Mouse (Mus musculus): ENCODE results near the gene Cd164. TPM values are rescaled to one million over a fixed set of nuclear protein-coding genes. Genes with fewer than 3 reads are reported as not detected.

The Cd164 gene
- polyA plus RNA-seq, 1 experiment from 2014 or later, result 191 TPM

DNA sequence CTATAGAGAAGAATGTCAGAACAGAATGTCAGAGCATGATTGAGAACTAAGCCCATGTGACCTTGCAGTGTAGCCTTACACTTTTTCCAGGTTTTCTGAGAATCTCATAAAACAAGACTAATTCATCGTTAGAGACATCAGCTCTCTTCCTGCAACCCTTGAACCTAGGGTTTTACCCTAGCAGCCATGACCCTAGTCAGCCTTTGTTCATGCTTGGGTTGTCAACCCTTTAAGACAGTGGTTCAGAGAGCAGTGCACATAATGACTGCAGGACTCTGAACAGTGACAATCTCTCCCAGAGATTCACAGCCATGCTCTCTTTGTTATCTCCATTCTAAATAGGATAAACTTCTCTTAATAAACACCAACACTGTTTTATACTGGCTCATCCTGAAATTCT is 59.3 kb downstream of the Cd164 start:
- no peak for ATAC-seq (ENCODE audit: low FRiP score, low TSS enrichment)
- Histone ChIP-seq H3K4me3 (ENCODE audit: low read length) (no peak overlapping the region), H3K9ac (replicated peaks; ENCODE audit: low read length) (no peak overlapping the region), H3K4me1 (ENCODE audit: insufficient read depth, low read length) (peaks cover 9% of the 10 kb centered on the region), H3K36me3 (ENCODE audit: insufficient read depth, low read length) (no peaks in the 10 kb centered on the region), H3K9me3 (ENCODE audit: low read length) (no peaks in the 10 kb centered on the region), H3K27ac (ENCODE audit: low read length) (no peak overlapping the region), H3K27me3 (ENCODE audit: insufficient read depth, low read length) (no peaks in the 10 kb centered on the region), H3K4me2 (replicated peaks; ENCODE audit: low read depth, low read length) (no peak overlapping the region)
- WGBS, result 7% methylated on average over 1 of the region's 1 CpGs

- peaks cover 7% of the 10 kb centered on the region for H3K4me1 ChIP-seq (ENCODE audit: insufficient read depth, low read length)
- H3K27ac ChIP-seq (ENCODE audit: low read length), result no peak overlapping the region
- H3K9me3 ChIP-seq (ENCODE audit: low read length), result no peaks in the 10 kb centered on the region
- no peak overlapping the region for H3K4me2 ChIP-seq (replicated peaks; ENCODE audit: low read depth, low read length)
- H3K9ac ChIP-seq (replicated peaks; ENCODE audit: low read length), result no peak overlapping the region
- no peak overlapping the region for H3K4me3 ChIP-seq (ENCODE audit: low read length)
- no peaks in the 10 kb centered on the region for H3K36me3 ChIP-seq (ENCODE audit: insufficient read depth, low read length)
- H3K27me3 ChIP-seq (ENCODE audit: insufficient read depth, low read length), result no peaks in the 10 kb centered on the region
- no peak for ATAC-seq (ENCODE audit: low FRiP score, low TSS enrichment)
- 62% methylated on average over 4 of the region's 4 CpGs for WGBS
These were observed 61.2 kb downstream of the Cd164 start for GRCm38 (mm10) chr10:41580441-41580840.

Other genes with a start within 250 kb of the Cd164 start
- 16.6 and 17.2 TPM in 2 replicates for gene Fig4, start 216.2 kb upstream of the Cd164 start, polyA plus RNA-seq (2015; fragmentation: Nextera tagmentation; extraction: Ambion mirVana)
- 0.04 and 0.06 TPM in 2 replicates for gene Ak9, start 215.4 kb upstream of the Cd164 start, polyA plus RNA-seq (2015; fragmentation: Nextera tagmentation; extraction: Ambion mirVana)
- gene Zbtb24, start 69.0 kb upstream of the Cd164 start, polyA plus RNA-seq (2015; fragmentation: Nextera tagmentation; extraction: Ambion mirVana), result 19.7 and 19.8 TPM in 2 replicates
- gene Mical1, start 43.1 kb upstream of the Cd164 start, polyA plus RNA-seq (2015; fragmentation: Nextera tagmentation; extraction: Ambion mirVana), result 34.6 TPM in 2 replicates
- 84.1 and 91.2 TPM in 2 replicates for gene Smpd2, start 29.0 kb upstream of the Cd164 start, polyA plus RNA-seq (2015; fragmentation: Nextera tagmentation; extraction: Ambion mirVana)
- gene Ppil6, start 29.0 kb upstream of the Cd164 start, polyA plus RNA-seq (2015; fragmentation: Nextera tagmentation; extraction: Ambion mirVana), result 2.6 and 3.7 TPM in 2 replicates
- gene Ccdc162, start 197.2 kb downstream of the Cd164 start, polyA plus RNA-seq (2015; fragmentation: Nextera tagmentation; extraction: Ambion mirVana), result 0.36 and 0.40 TPM in 2 replicates